Mouse (Mus musculus): Measurements from ENCODE around the gene Bag5. TPM values are rescaled to one million over a fixed set of nuclear protein-coding genes. Genes with fewer than 3 reads are reported as not detected.
"Not testable (repeated sequence)": the region's sequence is repeated elsewhere in the genome, so short reads cannot be mapped to it uniquely, and the experiment has no call there.

Gene Bag5
- polyA plus RNA-seq, 1 experiment from 2014 or later, result 49.8 TPM

DNA sequence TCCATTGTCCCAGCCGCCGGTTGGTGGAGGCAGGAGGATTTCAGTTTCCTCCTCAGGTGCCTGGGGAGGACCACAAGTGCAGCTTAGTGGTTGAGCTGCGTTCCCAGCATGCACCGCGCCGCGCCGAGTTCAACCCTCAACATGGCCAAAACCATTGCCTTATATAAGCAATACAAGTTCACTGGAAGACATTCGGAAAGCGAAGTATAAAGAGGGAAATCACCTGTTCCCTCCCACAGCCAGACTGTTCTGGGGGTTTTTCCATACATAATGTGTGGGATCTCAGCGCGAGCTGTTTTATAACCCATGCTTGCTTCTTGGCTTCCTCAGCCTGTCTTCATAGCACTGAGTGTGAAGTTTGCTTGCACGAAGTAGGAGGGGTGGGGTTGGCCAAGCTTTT, 46.7 kb downstream of the Bag5 start:
- H3K4me1 ChIP-seq (ENCODE audit: control insufficient read depth, insufficient read depth, low read length), result peaks cover 45% of the 10 kb centered on the region; the same call in 1 of the 2 replicates
- H3K27ac ChIP-seq (ENCODE audit: low read length), result no peak overlapping the region; the same call in 1 of the 2 replicates

DNA sequence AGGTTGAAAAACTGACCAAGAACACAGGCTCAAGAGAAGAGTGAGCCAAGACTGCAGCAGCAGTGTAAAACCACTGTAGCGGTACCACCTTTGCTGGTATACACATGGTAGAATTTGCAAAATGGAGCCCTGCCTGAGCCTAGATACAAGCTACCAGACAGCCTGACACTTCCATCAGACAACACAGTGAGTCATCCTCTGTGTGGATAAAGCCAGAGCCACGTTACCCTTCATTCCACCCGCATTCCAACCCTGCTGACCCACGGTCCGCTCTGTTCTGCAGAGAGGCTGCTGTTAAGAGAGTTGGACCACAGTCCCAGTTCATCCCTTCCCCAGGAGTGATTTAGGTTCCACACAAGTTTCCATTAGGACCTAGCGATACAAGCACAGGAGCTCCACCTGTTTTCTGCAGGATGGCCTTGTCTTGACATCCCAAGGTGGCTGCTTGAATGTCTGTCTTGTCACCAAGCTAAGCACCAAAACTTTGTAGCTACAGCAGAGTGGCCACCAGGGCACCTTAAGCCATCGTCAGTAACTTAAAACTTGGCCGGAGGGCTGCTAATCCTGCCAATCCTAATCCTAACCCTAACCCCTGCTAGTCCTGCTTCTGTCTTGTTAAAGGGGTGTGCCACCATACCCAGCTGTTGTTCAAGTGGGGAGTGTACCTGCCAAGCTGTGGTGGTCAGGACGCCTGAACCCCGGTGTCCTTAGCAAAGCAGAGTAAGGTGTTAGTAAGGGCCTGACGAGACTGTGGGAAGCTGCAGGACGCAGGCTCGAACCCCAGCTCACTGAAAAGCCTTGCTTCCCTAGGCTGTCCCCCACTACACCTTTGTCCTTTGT, 47.8 kb downstream of the Bag5 start:
- no peaks in the 10 kb centered on the region for H3K27me3 ChIP-seq (ENCODE audit: control insufficient read depth, insufficient read depth, low read length)
- no peak overlapping the region for H3K4me3 ChIP-seq (ENCODE audit: low read depth, low read length)
- no peaks in the 10 kb centered on the region for H3K36me3 ChIP-seq (ENCODE audit: control insufficient read depth, insufficient read depth, low read length)
- peak overlapping the region; percentile 15; the same call in 1 of the 2 replicates for H3K27ac ChIP-seq (ENCODE audit: low read length)
- 79% methylated on average over 13 of the region's 13 CpGs for WGBS
- H3K9me3 ChIP-seq (ENCODE audit: control insufficient read depth, low read depth, low read length), result no peaks in the 10 kb centered on the region
- H3K4me1 ChIP-seq (ENCODE audit: control insufficient read depth, insufficient read depth, low read length), result peaks cover 34% of the 10 kb centered on the region; the same call in 1 of the 2 replicates
- H3K9ac ChIP-seq (replicated peaks; ENCODE audit: low read depth, low read length), result no peak overlapping the region
- no peak for ATAC-seq (ENCODE audit: insufficient number of reproducible peaks, insufficient read depth, low FRiP score, low read depth)
- no peak overlapping the region for H3K4me2 ChIP-seq (replicated peaks; ENCODE audit: low read depth, low read length)

More for the DNA sequence above, 46.7 kb downstream of the Bag5 start:
- H3K9ac ChIP-seq (replicated peaks; ENCODE audit: low read depth, low read length), result no peak overlapping the region
- ATAC-seq (ENCODE audit: insufficient number of reproducible peaks, insufficient read depth, low FRiP score, low read depth), result no peak
- H3K9me3 ChIP-seq (ENCODE audit: control insufficient read depth, low read depth, low read length), result no peaks in the 10 kb centered on the region
- no peaks in the 10 kb centered on the region for H3K36me3 ChIP-seq (ENCODE audit: control insufficient read depth, insufficient read depth, low read length)
- no peak overlapping the region for H3K4me3 ChIP-seq (ENCODE audit: low read depth, low read length)
- 67% methylated on average over 13 of the region's 13 CpGs for WGBS
- H3K27me3 ChIP-seq (ENCODE audit: control insufficient read depth, insufficient read depth, low read length), result 0 out of 2 replicates have a peak, but pooled peaks cover 3% of the 10 kb centered on the region
- H3K4me2 ChIP-seq (replicated peaks; ENCODE audit: low read depth, low read length), result no peak overlapping the region

GRCm38 (mm10) chr12:111664144-111664634, 48.9 kb downstream of the Bag5 start:
- Histone ChIP-seq H3K4me2 (replicated peaks; ENCODE audit: low read depth, low read length) (no peak overlapping the region), H3K27ac (ENCODE audit: low read length) (peak overlapping the region; percentile 84), H3K27me3 (ENCODE audit: control insufficient read depth, insufficient read depth, low read length) (no peaks in the 10 kb centered on the region), H3K9me3 (ENCODE audit: control insufficient read depth, low read depth, low read length) (no peaks in the 10 kb centered on the region), H3K9ac (replicated peaks; ENCODE audit: low read depth, low read length) (no peak overlapping the region), H3K36me3 (ENCODE audit: control insufficient read depth, insufficient read depth, low read length) (no peaks in the 10 kb centered on the region), H3K4me1 (ENCODE audit: control insufficient read depth, insufficient read depth, low read length) (peaks cover 31% of the 10 kb centered on the region; the same call in 1 of the 2 replicates), H3K4me3 (ENCODE audit: low read depth, low read length) (no peak overlapping the region)
- ATAC-seq (ENCODE audit: insufficient number of reproducible peaks, insufficient read depth, low FRiP score, low read depth), result peak; percentile 66; the same call in 1 of the 2 replicates
- 13% methylated on average over 6 of the region's 6 CpGs for WGBS

- Histone ChIP-seq H3K9me3 (ENCODE audit: control insufficient read depth, low read depth, low read length) (no peaks in the 10 kb centered on the region), H3K27me3 (ENCODE audit: control insufficient read depth, insufficient read depth, low read length) (no peaks in the 10 kb centered on the region), H3K4me3 (ENCODE audit: low read depth, low read length) (no peak overlapping the region), H3K27ac (ENCODE audit: low read length) (peak overlapping the region; percentile 84), H3K4me1 (ENCODE audit: control insufficient read depth, insufficient read depth, low read length) (peaks cover 24% of the 10 kb centered on the region; the same call in 1 of the 2 replicates), H3K36me3 (ENCODE audit: control insufficient read depth, insufficient read depth, low read length) (no peaks in the 10 kb centered on the region), H3K4me2 (replicated peaks; ENCODE audit: low read depth, low read length) (peak overlapping the region; percentile 19; the same call in 1 of the 2 replicates), H3K9ac (replicated peaks; ENCODE audit: low read depth, low read length) (no peak overlapping the region)
- 42% methylated on average over 17 of the region's 17 CpGs for WGBS
- no peak for ATAC-seq (ENCODE audit: insufficient number of reproducible peaks, insufficient read depth, low FRiP score, low read depth)
These were observed 49.6 kb downstream of the Bag5 start for GRCm38 (mm10) chr12:111663228-111664143.

DNA sequence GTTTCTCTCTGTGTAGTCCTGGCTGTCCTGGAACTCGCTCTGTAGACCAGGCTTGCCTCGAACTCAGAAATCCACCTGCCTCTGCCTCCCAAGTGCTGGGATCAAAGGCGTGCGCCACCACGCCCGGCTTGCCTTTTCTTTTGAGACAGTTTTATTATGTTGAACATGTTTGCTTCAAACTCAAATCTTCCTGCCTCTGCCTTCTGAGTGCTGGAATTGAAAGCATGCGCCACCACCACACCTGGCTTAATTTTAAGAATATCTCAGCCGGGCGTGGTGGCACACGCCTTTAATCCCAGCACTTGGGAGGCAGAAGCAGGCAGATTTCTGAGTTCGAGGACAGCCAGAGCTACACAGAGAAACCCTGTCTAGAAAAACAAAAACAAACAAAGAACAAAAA, 51.5 kb downstream of the Bag5 start:
- H3K4me2 ChIP-seq (replicated peaks; ENCODE audit: low read depth, low read length); H3K9ac ChIP-seq (replicated peaks; ENCODE audit: low read depth, low read length); H3K27me3 ChIP-seq (ENCODE audit: control insufficient read depth, insufficient read depth, low read length); H3K27ac ChIP-seq (ENCODE audit: low read length); H3K36me3 ChIP-seq (ENCODE audit: control insufficient read depth, insufficient read depth, low read length); H3K4me3 ChIP-seq (ENCODE audit: low read depth, low read length); ATAC-seq (ENCODE audit: insufficient number of reproducible peaks, insufficient read depth, low FRiP score, low read depth); H3K9me3 ChIP-seq (ENCODE audit: control insufficient read depth, low read depth, low read length): not testable (repeated sequence)
- peaks cover 24% of the 10 kb centered on the region; the same call in 1 of the 2 replicates for H3K4me1 ChIP-seq (ENCODE audit: control insufficient read depth, insufficient read depth, low read length)
- 98% methylated on average over 11 of the region's 11 CpGs for WGBS

GRCm38 (mm10) chr12:111660628-111661027, 52.4 kb downstream of the Bag5 start:
- no peak overlapping the region for H3K9ac ChIP-seq (replicated peaks; ENCODE audit: low read depth, low read length)
- H3K27me3 ChIP-seq (ENCODE audit: control insufficient read depth, insufficient read depth, low read length), result no peaks in the 10 kb centered on the region
- peaks cover 21% of the 10 kb centered on the region; the same call in 1 of the 2 replicates for H3K4me1 ChIP-seq (ENCODE audit: control insufficient read depth, insufficient read depth, low read length)
- no peaks in the 10 kb centered on the region for H3K9me3 ChIP-seq (ENCODE audit: control insufficient read depth, low read depth, low read length)
- H3K36me3 ChIP-seq (ENCODE audit: control insufficient read depth, insufficient read depth, low read length), result peaks cover 11% of the 10 kb centered on the region
- H3K27ac ChIP-seq (ENCODE audit: low read length), result no peak overlapping the region
- H3K4me3 ChIP-seq (ENCODE audit: low read depth, low read length), result no peak overlapping the region
- no peak for ATAC-seq (ENCODE audit: insufficient number of reproducible peaks, insufficient read depth, low FRiP score, low read depth)
- no peak overlapping the region for H3K4me2 ChIP-seq (replicated peaks; ENCODE audit: low read depth, low read length)
- WGBS, result 97% methylated on average over 1 of the region's 1 CpGs

Other genes with a start within 250 kb of the Bag5 start
- gene Gm266, start 227.4 kb downstream of the Bag5 start, polyA plus RNA-seq (2014; fragmentation: Nextera tagmentation; extraction: Ambion mirVana), result 38.4 and 42.6 TPM in 2 replicates
- 448 and 475 TPM in 2 replicates for gene Eif5, start 175.2 kb downstream of the Bag5 start, polyA plus RNA-seq (2014; fragmentation: Nextera tagmentation; extraction: Ambion mirVana)
- gene Mark3, start 138.7 kb downstream of the Bag5 start, polyA plus RNA-seq (2014; fragmentation: Nextera tagmentation; extraction: Ambion mirVana), result 58.5 and 58.9 TPM in 2 replicates
- 548 and 555 TPM in 2 replicates for gene Ckb, start 40.9 kb downstream of the Bag5 start, polyA plus RNA-seq (2014; fragmentation: Nextera tagmentation; extraction: Ambion mirVana)
- 7.8 and 9.2 TPM in 2 replicates for gene Trmt61a, start 35.2 kb downstream of the Bag5 start, polyA plus RNA-seq (2014; fragmentation: Nextera tagmentation; extraction: Ambion mirVana)
- gene Apopt1, start within 50 bp of the Bag5 start, polyA plus RNA-seq (2014; fragmentation: Nextera tagmentation; extraction: Ambion mirVana), result 56.1 and 60.8 TPM in 2 replicates
- 111 and 120 TPM in 2 replicates for gene Klc1, start 45.6 kb upstream of the Bag5 start, polyA plus RNA-seq (2014; fragmentation: Nextera tagmentation; extraction: Ambion mirVana)
- gene Xrcc3, start 100.6 kb upstream of the Bag5 start, polyA plus RNA-seq (2014; fragmentation: Nextera tagmentation; extraction: Ambion mirVana), result 13.7 and 15.4 TPM in 2 replicates
- 129 and 135 TPM in 2 replicates for gene Zfyve21, start 100.9 kb upstream of the Bag5 start, polyA plus RNA-seq (2014; fragmentation: Nextera tagmentation; extraction: Ambion mirVana)
- 20.9 and 23.9 TPM in 2 replicates for gene Ppp1r13b, start 194.9 kb upstream of the Bag5 start, polyA plus RNA-seq (2014; fragmentation: Nextera tagmentation; extraction: Ambion mirVana)